Mouse (Mus musculus): ENCODE measurements around the gene Col4a6.

- TF ChIP-seq POLR2A (IDR thresholded peaks at IDR 0.05; ENCODE audit: insufficient read depth, low read length), result no peak
- no peak for TF ChIP-seq EP300 (IDR thresholded peaks at IDR 0.05; ENCODE audit: insufficient read depth, low read depth, low read length)
These were observed 149.7 kb downstream of the Col4a6 start for GRCm38 (mm10) chrX:141324201-141324600.
